Mouse (Mus musculus) granulocyte monocyte progenitor cell, adult 5-6 weeks (primary cell): ENCODE results near the gene Wwox. TPM values are rescaled to one million over a fixed set of nuclear protein-coding genes. Genes with fewer than 3 reads are reported as not detected.

ENCODE experiments used
- ATAC-seq: replicated peaks from 2 replicates; pipeline ENCODE4 v1.8.0; 2016; ENCODE audit warnings: mild to moderate bottlenecking, moderate TSS enrichment, inconsistent platforms; ENCODE audit not compliant: poor library complexity, severe bottlenecking
- total RNA-seq, 2 experiments: library from RNA; stranded (forward) in 1 of 2; stranded (reverse) in 1 of 2; fragments of 200-712, 200-1000 nt in 1 of 2; fragments of >200 nt in 1 of 2; fragmentation: Nextera tagmentation in 1 of 2; gene quantifications; 2 replicates each; pipeline ENCODE4 v1.2.3; 2014 to 2017

Gene Wwox
- total RNA-seq, 2 experiments from 2014 or later = 13.6 to 25.5 TPM

- no peak for ATAC-seq
Observed at GRCm38 (mm10) chr8:114527648-114528221, 88.3 kb downstream of the Wwox start.

GRCm38 (mm10) chr8:114529581-114529980, 90.1 kb downstream of the Wwox start:
- no peak for ATAC-seq

- no peak for ATAC-seq
Observed at GRCm38 (mm10) chr8:114536201-114536600, 96.7 kb downstream of the Wwox start.

GRCm38 (mm10) chr8:114541132-114541531, 101.7 kb downstream of the Wwox start:
- peak; percentile 75 for ATAC-seq

- no peak for ATAC-seq
Observed at GRCm38 (mm10) chr8:114548360-114548759, 108.9 kb downstream of the Wwox start.

- ATAC-seq = no peak
Observed at GRCm38 (mm10) chr8:114548837-114549236, 109.4 kb downstream of the Wwox start.

GRCm38 (mm10) chr8:114550029-114550428, 110.6 kb downstream of the Wwox start:
- ATAC-seq = peak; percentile 67

- ATAC-seq = no peak
Observed at GRCm38 (mm10) chr8:114552606-114553005, 113.2 kb downstream of the Wwox start.

- ATAC-seq = no peak
Observed at GRCm38 (mm10) chr8:114554966-114555365, 115.5 kb downstream of the Wwox start.

- no peak for ATAC-seq
Observed at GRCm38 (mm10) chr8:114555491-114556202, 116.2 kb downstream of the Wwox start.

- ATAC-seq = no peak
Observed at GRCm38 (mm10) chr8:114561191-114561590, 121.7 kb downstream of the Wwox start.

GRCm38 (mm10) chr8:114562486-114562885, 123.0 kb downstream of the Wwox start:
- ATAC-seq = no peak

GRCm38 (mm10) chr8:114563361-114563760, 123.9 kb downstream of the Wwox start:
- ATAC-seq = no peak

- no peak for ATAC-seq
Observed at GRCm38 (mm10) chr8:114564036-114564435, 124.6 kb downstream of the Wwox start.

- no peak for ATAC-seq
Observed at GRCm38 (mm10) chr8:114568531-114569166, 129.2 kb downstream of the Wwox start.

- ATAC-seq = peak; percentile 76
Observed at GRCm38 (mm10) chr8:114573014-114573746, 133.7 kb downstream of the Wwox start.

- ATAC-seq = peak; percentile 53
Observed at GRCm38 (mm10) chr8:114573747-114574093, 134.3 kb downstream of the Wwox start.

GRCm38 (mm10) chr8:114579292-114579691, 139.8 kb downstream of the Wwox start:
- ATAC-seq = no peak

GRCm38 (mm10) chr8:114580684-114581083, 141.2 kb downstream of the Wwox start:
- no peak for ATAC-seq

GRCm38 (mm10) chr8:114590336-114590867, 150.9 kb downstream of the Wwox start:
- ATAC-seq = no peak
